Mouse (Mus musculus): ENCODE measurements around the gene Errfi1. TPM values are rescaled to one million over a fixed set of nuclear protein-coding genes. Genes with fewer than 3 reads are reported as not detected.

The Errfi1 gene
- polyA plus RNA-seq (2012; rRNA removed) = 53.7 and 85.0 TPM in 2 replicates

- peak; percentile 64 for DNase-seq
- TF ChIP-seq POLR2A (IDR thresholded peaks at IDR 0.05; ENCODE audit: borderline replicate concordance, extremely low read depth, low read depth, low read length) (no peak; the same call in 1 of the 2 replicates), CTCF (IDR thresholded peaks at IDR 0.05; ENCODE audit: insufficient read depth, low read length) (no peak)
- WGBS = 64% methylated on average over 13 of the region's 13 CpGs
- H3K4me3 ChIP-seq (replicated peaks; ENCODE audit: extremely low read depth, low read depth, low read length) = peak within 1 kb of the TSS; percentile 54
- peaks cover 10% of the 10 kb centered on the region for H3K4me1 ChIP-seq (ENCODE audit: control insufficient read depth, insufficient read depth, low read length)
These were observed at the start of gene Errfi1 for GRCm38 (mm10) chr4:150853680-150854461. Gene Errfi1 (plus strand): TSS chr4:150853919.

GRCm38 (mm10) chr4:150804204-150804603 is 49.5 kb upstream of the Errfi1 start:
- TF ChIP-seq CTCF (IDR thresholded peaks at IDR 0.05; ENCODE audit: insufficient read depth, low read length) (no peak), POLR2A (IDR thresholded peaks at IDR 0.05; ENCODE audit: borderline replicate concordance, extremely low read depth, low read depth, low read length) (no peak)
- 86% methylated on average over 6 of the region's 6 CpGs for WGBS
- no peak for DNase-seq
- Histone ChIP-seq H3K4me1 (ENCODE audit: control insufficient read depth, insufficient read depth, low read length) (peaks cover 14% of the 10 kb centered on the region), H3K4me3 (replicated peaks; ENCODE audit: extremely low read depth, low read depth, low read length) (no peak overlapping the region)

GRCm38 (mm10) chr4:150807727-150808470 is 45.8 kb upstream of the Errfi1 start:
- 46% methylated on average over 20 of the region's 20 CpGs for WGBS
- Histone ChIP-seq H3K4me1 (ENCODE audit: control insufficient read depth, insufficient read depth, low read length) (peaks cover 14% of the 10 kb centered on the region), H3K4me3 (replicated peaks; ENCODE audit: extremely low read depth, low read depth, low read length) (no peak overlapping the region)
- no peak for DNase-seq
- TF ChIP-seq CTCF (IDR thresholded peaks at IDR 0.05; ENCODE audit: insufficient read depth, low read length) = no peak
- peak; percentile 27; the same call in 1 of the 2 replicates for TF ChIP-seq POLR2A (IDR thresholded peaks at IDR 0.05; ENCODE audit: borderline replicate concordance, extremely low read depth, low read depth, low read length)

- H3K4me3 ChIP-seq (replicated peaks; ENCODE audit: extremely low read depth, low read depth, low read length) = no peak overlapping the region
- TF ChIP-seq CTCF (IDR thresholded peaks at IDR 0.05; ENCODE audit: insufficient read depth, low read length) (no peak), POLR2A (IDR thresholded peaks at IDR 0.05; ENCODE audit: borderline replicate concordance, extremely low read depth, low read depth, low read length) (no peak)
- DNase-seq = no peak
- 14% methylated on average over 12 of the region's 12 CpGs for WGBS
- peaks cover 14% of the 10 kb centered on the region for H3K4me1 ChIP-seq (ENCODE audit: control insufficient read depth, insufficient read depth, low read length)
These were observed 45.3 kb upstream of the Errfi1 start for GRCm38 (mm10) chr4:150808471-150808847.

- 34% methylated on average over 9 of the region's 9 CpGs for WGBS
- no peak overlapping the region for H3K4me3 ChIP-seq (replicated peaks; ENCODE audit: extremely low read depth, low read depth, low read length)
- DNase-seq = no peak
- H3K4me1 ChIP-seq (ENCODE audit: control insufficient read depth, insufficient read depth, low read length) = peaks cover 14% of the 10 kb centered on the region
- TF ChIP-seq POLR2A (IDR thresholded peaks at IDR 0.05; ENCODE audit: borderline replicate concordance, extremely low read depth, low read depth, low read length) (no peak), CTCF (IDR thresholded peaks at IDR 0.05; ENCODE audit: insufficient read depth, low read length) (no peak)
These were observed 44.4 kb upstream of the Errfi1 start for GRCm38 (mm10) chr4:150809323-150809722.

GRCm38 (mm10) chr4:150815144-150815543 is 38.6 kb upstream of the Errfi1 start:
- WGBS = 77% methylated on average over 4 of the region's 4 CpGs
- Histone ChIP-seq H3K4me3 (replicated peaks; ENCODE audit: extremely low read depth, low read depth, low read length) (no peak overlapping the region), H3K4me1 (ENCODE audit: control insufficient read depth, insufficient read depth, low read length) (peaks cover 11% of the 10 kb centered on the region)
- DNase-seq = no peak
- TF ChIP-seq CTCF (IDR thresholded peaks at IDR 0.05; ENCODE audit: insufficient read depth, low read length) = no peak
- no peak for TF ChIP-seq POLR2A (IDR thresholded peaks at IDR 0.05; ENCODE audit: borderline replicate concordance, extremely low read depth, low read depth, low read length)

GRCm38 (mm10) chr4:150816414-150816951 is 37.2 kb upstream of the Errfi1 start:
- H3K4me3 ChIP-seq (replicated peaks; ENCODE audit: extremely low read depth, low read depth, low read length) = no peak overlapping the region
- TF ChIP-seq CTCF (IDR thresholded peaks at IDR 0.05; ENCODE audit: insufficient read depth, low read length) (no peak), POLR2A (IDR thresholded peaks at IDR 0.05; ENCODE audit: borderline replicate concordance, extremely low read depth, low read depth, low read length) (no peak)
- DNase-seq = no peak
- WGBS = 57% methylated on average over 13 of the region's 13 CpGs
- peaks cover 15% of the 10 kb centered on the region for H3K4me1 ChIP-seq (ENCODE audit: control insufficient read depth, insufficient read depth, low read length)

GRCm38 (mm10) chr4:150819126-150819910 is 34.4 kb upstream of the Errfi1 start:
- Histone ChIP-seq H3K4me1 (ENCODE audit: control insufficient read depth, insufficient read depth, low read length) (peaks cover 21% of the 10 kb centered on the region), H3K4me3 (replicated peaks; ENCODE audit: extremely low read depth, low read depth, low read length) (no peak overlapping the region)
- no peak for DNase-seq
- 34% methylated on average over 12 of the region's 12 CpGs for WGBS
- TF ChIP-seq POLR2A (IDR thresholded peaks at IDR 0.05; ENCODE audit: borderline replicate concordance, extremely low read depth, low read depth, low read length) = no peak
- no peak for TF ChIP-seq CTCF (IDR thresholded peaks at IDR 0.05; ENCODE audit: insufficient read depth, low read length)

GRCm38 (mm10) chr4:150821381-150821780 is 32.3 kb upstream of the Errfi1 start:
- Histone ChIP-seq H3K4me3 (replicated peaks; ENCODE audit: extremely low read depth, low read depth, low read length) (no peak overlapping the region), H3K4me1 (ENCODE audit: control insufficient read depth, insufficient read depth, low read length) (peaks cover 22% of the 10 kb centered on the region)
- no peak for DNase-seq
- WGBS = 56% methylated on average over 8 of the region's 8 CpGs
- TF ChIP-seq CTCF (IDR thresholded peaks at IDR 0.05; ENCODE audit: insufficient read depth, low read length) = no peak
- no peak for TF ChIP-seq POLR2A (IDR thresholded peaks at IDR 0.05; ENCODE audit: borderline replicate concordance, extremely low read depth, low read depth, low read length)
